Mouse (Mus musculus) adrenal gland, adult 18-20 months (tissue): ENCODE measurements around the gene Hipk2. TPM values are rescaled to one million over a fixed set of nuclear protein-coding genes. Genes with fewer than 3 reads are reported as not detected.

Experiments used
- DNase-seq, 2 experiments: peaks; one replicate each; pipeline ENCODE4 v3.0.0; 2021 to 2022; ENCODE audit warnings: low spot score in 2 of 2
- total RNA-seq, 2 experiments: library from RNA; stranded (reverse); gene quantifications; 1 replicate in 1 of 2; 2 replicates in 1 of 2; pipeline ENCODE4 v1.2.3; 2021

The Hipk2 gene
- total RNA-seq, 2 experiments from 2014 or later, result 102 to 135 TPM

DNA sequence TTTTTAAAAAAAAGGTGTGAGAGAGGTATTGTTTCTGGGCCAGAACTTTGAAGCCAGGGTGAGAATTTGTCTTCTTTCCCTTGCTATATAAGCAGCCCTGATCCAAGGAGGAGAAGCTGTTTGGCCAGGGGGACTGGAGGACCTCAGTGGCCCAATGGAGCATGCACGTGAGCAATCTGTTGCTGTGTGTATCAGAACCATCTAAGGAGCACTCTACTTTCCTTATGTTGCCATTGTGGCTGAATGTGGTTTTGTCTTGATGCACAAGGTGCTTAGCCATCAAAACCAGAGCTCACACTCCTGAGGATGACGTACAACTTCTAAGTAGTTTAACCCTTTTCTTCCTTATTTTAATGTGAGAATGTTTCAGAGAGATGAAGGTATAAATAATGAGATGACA, 41.2 kb downstream of the Hipk2 start:
- DNase-seq, result peak in 1 of 2 experiments; percentile 8

- DNase-seq, result peak in 1 of 2 experiments; percentile 14
Observed at GRCm38 (mm10) chr6:38833721-38834120, 42.2 kb downstream of the Hipk2 start.

GRCm38 (mm10) chr6:38829452-38829851, 46.5 kb downstream of the Hipk2 start:
- no peak for DNase-seq

DNA sequence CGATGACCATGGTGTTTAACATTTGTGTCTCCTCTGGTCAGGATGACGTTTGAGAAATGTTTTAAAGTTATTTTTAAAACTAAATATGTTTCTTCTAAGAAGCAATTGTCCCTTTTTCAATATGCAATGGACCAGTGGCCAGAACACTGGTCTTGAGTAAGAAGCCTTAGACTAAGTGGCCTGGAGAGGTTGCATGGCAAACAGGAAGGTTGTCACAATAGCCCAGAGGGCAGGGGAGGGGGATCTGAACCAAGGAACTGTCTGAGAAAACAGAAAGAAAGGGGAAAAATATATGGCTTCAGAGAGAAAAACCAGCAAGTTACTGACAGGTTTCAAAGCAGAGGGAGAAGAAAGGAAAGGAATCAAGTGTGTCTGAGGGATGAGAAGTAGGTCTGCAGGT, 47.8 kb downstream of the Hipk2 start:
- no peak for DNase-seq

GRCm38 (mm10) chr6:38827435-38827834, 48.5 kb downstream of the Hipk2 start:
- DNase-seq, result no peak

DNA sequence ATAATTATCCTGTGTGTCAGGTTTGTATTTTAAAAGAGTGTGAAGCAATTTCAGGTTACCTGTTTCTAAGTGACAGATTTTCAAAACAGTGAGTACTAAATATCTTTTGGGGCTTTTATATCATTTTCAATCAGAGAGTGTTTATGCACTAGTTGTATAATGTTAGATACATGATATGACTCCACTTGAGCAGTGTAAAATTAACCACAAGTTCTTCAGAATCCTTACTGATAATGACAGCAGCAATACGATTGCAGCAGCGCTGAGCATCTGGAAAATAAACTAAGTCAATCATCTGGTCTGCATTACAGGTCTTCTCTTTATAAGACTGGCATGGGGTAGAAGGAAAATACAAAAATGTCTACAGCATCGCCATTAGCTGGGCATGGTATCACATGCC, 49.1 kb downstream of the Hipk2 start:
- DNase-seq, result no peak

DNA sequence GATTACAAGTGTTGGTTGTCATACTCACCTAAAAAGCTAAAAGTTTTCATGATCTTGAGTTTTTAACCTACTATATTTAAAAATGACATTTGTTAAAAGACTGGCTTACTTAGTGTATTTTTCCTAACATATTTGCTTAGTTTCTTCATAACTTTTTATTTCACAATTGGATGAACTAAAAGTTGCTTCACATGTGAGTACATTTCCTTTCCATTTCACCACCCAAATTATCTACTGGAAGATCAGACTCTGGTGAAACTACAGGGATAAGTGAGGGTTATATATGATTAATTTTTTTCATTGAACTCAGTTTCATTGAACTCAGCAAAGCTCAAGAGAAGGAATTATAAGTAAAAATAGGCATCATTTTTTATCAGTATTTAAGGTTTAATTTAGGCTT, 50.1 kb downstream of the Hipk2 start:
- DNase-seq, result no peak

- DNase-seq, result no peak
Observed at GRCm38 (mm10) chr6:38823827-38824226, 52.1 kb downstream of the Hipk2 start.

GRCm38 (mm10) chr6:38823164-38823563, 52.8 kb downstream of the Hipk2 start:
- DNase-seq, result no peak

GRCm38 (mm10) chr6:38821686-38822085, 54.3 kb downstream of the Hipk2 start:
- DNase-seq, result no peak

GRCm38 (mm10) chr6:38820862-38821261, 55.1 kb downstream of the Hipk2 start:
- DNase-seq, result no peak

- no peak for DNase-seq
Observed at GRCm38 (mm10) chr6:38816216-38816615, 59.7 kb downstream of the Hipk2 start.

DNA sequence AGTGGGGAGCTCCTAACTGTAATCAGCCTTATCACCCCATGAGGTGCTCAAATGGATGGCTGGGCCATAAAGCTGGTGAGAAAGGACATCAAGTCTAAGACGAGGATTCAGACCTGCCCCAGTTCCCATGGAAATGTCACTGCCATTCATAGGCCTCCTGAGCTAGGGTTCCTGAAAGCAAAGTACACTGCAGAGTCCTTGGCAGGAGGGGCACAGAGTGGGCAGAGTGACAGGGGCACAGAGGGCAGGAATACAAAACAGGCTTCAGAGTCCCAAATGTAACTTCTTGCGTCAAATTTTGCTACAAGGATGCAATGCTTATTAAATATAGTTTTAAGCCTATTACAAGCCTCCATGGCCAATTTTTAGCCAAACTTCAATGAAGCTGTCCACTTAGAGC, 60.4 kb downstream of the Hipk2 start:
- no peak for DNase-seq

GRCm38 (mm10) chr6:38814690-38815089, 61.3 kb downstream of the Hipk2 start:
- DNase-seq, result no peak

DNA sequence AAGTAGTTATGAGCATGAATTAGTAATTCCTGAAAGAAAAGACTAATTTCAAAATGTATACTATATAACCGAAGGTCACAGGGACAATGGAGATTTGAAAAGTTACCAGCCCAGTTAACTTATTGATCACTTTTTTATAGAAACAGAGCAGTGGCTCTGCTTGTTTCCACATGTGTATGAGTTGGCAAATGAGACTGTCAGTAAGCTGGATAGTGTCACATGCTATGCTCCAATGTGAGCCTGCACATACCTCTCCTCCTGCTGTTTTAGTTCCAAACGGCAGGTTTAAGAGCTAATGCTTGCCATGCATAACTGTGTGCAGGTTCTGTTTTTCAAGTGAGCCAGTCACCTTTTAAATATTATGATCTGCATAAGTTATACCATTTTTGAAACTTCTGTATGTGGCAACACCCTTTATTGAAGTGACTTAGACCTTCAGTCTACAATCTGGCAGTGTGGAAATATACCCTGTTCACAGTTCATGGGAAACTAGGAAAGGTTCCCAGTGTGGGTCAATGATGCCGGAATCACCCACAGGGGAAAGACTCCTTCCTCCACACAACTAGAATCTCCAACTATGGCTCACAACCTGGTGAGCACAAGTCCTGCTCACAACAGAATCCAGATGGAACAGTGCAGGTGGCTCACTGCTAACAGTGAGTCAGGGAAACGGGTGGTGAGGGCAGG, 64.4 kb downstream of the Hipk2 start:
- no peak for DNase-seq

GRCm38 (mm10) chr6:38810121-38810475, 65.9 kb downstream of the Hipk2 start:
- DNase-seq, result no peak

DNA sequence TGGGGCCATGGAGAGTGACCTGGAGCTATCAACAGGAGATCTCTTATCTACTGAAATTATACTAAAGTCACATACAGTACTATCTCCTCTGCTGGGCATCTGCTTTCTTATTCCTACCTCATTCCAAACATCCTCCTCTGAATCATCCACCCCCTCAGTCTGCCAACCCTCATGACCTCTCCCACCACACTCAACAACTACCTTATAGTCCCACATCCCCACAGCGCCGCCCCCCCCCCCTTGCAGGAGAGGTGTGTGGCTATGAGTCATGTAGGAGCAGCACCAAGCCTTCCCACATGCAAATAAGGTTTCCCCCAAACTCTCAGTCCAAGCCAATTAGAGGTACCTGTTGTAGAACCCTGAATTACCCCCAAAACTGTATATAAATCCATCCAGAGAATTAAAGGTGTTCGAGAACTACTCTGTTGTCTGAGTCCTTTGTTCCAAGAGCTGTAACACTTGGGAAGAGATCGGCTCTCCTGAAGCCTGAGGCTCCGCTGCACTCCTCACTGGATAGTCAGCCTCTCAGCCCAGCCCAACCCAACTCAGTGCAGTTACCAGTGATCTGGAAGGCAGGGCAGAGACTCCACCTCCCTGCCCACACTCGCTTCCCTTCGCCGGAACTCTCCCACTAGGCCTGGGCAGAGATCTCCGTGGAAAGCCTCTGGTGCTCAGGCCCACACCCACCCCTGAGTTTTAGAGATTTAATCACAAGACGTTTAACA, 66.4 kb downstream of the Hipk2 start:
- DNase-seq, result no peak

DNA sequence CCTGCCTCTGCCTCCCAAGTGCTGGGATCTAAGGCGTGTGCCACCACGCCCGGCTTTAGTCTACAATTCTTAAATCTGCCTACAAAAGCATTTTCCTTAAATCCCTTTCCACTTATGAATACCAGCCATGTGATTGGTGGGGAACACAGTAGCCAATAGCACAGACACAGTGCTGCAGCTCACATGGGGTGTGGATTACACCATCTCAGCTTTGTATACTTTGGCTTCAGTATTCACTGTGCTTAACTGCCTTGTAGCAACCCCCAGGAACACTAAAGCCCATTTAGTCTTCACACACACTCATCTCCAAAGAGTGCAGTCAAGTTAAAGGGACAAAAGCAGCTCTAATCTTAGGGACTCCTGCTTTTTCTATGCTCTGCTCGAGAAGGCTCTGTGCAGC, 67.6 kb downstream of the Hipk2 start:
- no peak for DNase-seq

- DNase-seq, result no peak
Observed at GRCm38 (mm10) chr6:38806963-38807445, 69.0 kb downstream of the Hipk2 start.

DNA sequence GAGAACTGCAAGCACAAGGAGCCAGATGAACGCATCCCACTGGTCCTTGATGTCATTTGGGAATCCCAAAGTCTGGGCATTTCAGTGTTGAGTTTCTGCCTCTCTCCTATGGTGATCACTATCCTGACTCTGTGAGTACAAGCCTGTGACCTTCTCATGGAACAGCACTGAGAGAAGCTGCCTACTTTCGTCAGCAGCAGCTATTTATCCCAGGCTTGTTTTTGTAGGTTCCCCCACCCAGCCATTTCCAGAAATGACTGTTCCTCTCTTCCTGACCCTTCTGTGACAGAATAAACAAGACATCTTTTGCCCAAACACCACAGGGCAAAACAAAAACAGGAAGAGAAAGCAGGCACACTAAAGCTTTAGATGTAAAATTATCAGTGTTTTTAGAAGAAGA, 70.4 kb downstream of the Hipk2 start:
- DNase-seq, result no peak

- DNase-seq, result no peak
Observed at GRCm38 (mm10) chr6:38801252-38801651, 74.7 kb downstream of the Hipk2 start.

- peak in 1 of 2 experiments; percentile 12 for DNase-seq
Observed at GRCm38 (mm10) chr6:38797548-38797947, 78.4 kb downstream of the Hipk2 start.

- DNase-seq, result peak in 1 of 2 experiments; percentile 13
Observed at GRCm38 (mm10) chr6:38796993-38797392, 79.0 kb downstream of the Hipk2 start.
